Mouse (Mus musculus) liver, adult 2 months (tissue): ENCODE results near the gene Parm1.

Source experiments
- CTCF ChIP-seq: fragments of 200-500 bp; IDR thresholded peaks from 2 replicates; pipeline ENCODE4 v1.5.1; 2011; ENCODE audit warnings: low read depth, low read length, control low read depth
- POLR2A ChIP-seq: fragments of 200-500 bp; IDR thresholded peaks from 2 replicates; pipeline ENCODE4 v1.6.1; 2011; ENCODE audit warnings: low read length, control low read depth; ENCODE audit not compliant: insufficient read depth; ENCODE audit errors: extremely low read depth

DNA sequence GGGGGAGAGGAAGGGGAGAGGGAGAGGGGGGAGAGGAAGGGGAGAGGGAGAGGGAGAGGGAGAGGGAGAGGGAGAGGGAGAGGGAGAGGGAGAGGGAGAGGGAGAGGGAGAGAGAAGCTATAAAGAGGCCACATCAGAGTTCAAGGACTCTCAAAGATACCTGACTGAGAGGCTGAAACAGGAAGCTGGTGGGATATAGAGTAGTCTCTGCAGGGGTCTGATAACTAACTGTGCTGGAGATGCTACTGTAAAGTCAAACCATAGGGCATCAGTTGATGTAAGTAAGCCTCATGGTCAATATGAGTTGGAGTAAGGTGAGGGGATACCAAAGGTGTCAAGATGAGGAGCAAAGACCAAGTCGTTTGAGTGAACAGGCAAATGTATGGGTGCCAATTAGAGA is 37.3 kb upstream of the Parm1 start:
- TF ChIP-seq CTCF (no peak), POLR2A (no peak)
